Mouse (Mus musculus) 3134 (cell line): ENCODE measurements around the gene Prl7a1.
A peak's percentile ranks its signal among the peaks of the same experiment; 100 is the strongest.

Experiments
- DNase-seq: peaks from one replicate; pipeline ENCODE4 v3.0.0-alpha.2; 2011; ENCODE audit warnings: low spot score; ENCODE audit not compliant: insufficient read length; ENCODE audit errors: extremely low read depth

Prl7a1 gene

GRCm38 (mm10) chr13:27642393-27642792, at the start of gene Prl7a1:
Gene Prl7a1 (minus strand): TSS chr13:27642493.
- DNase-seq = no peak

- DNase-seq = no peak
Observed at GRCm38 (mm10) chr13:27667936-27668335, 25.6 kb upstream of the Prl7a1 start, which contains the start of gene Prl7a2. Gene Prl7a2 (minus strand): TSS chr13:27668036.

GRCm38 (mm10) chr13:27660747-27661146, 18.5 kb upstream of the Prl7a1 start:
- peak; percentile 32 for DNase-seq

- no peak for DNase-seq
Observed at GRCm38 (mm10) chr13:27610482-27610881, 31.8 kb downstream of the Prl7a1 start, which contains the start of gene Prl7b1. Gene Prl7b1 (minus strand): TSS chr13:27610582.
